ENCODE assay signal across 13 mouse cellular contexts in genomic region chr11:63665268-63665934, GRCm38 (mm10).
"Had no signal": no experiment of that assay in that cellular context is flagged by ENCODE, and none has a peak within 500 bp of the region (broad histone marks: within the 10 kb centered on the region; RNA-seq: fewer than 3 reads in every experiment).

No protein-coding gene starts in this region.

- H3K4me3 ChIP-seq: left cerebral cortex, adult 2 months; liver, embryonic 13.5 days; lung, embryonic 15.5 days; megakaryocyte, embryonic 14.5 days; midbrain, embryonic 12.5 days had no signal

- DNase-seq: kidney, adult 8-10 months; liver; liver, embryonic 13.5 days; liver, postnatal 0 days; lung, postnatal 14 days; thymus, adult 18-20 months; thymus, postnatal 14 days had no signal

- H3K9ac ChIP-seq: liver, embryonic 13.5 days; liver, postnatal 0 days; lung, embryonic 15.5 days; midbrain, embryonic 12.5 days had no signal

- H3K27ac ChIP-seq: left cerebral cortex, adult 2 months; liver, embryonic 13.5 days; lung, embryonic 15.5 days; macrophage; midbrain, embryonic 12.5 days had no signal

- H3K36me3 ChIP-seq: liver, embryonic 13.5 days; lung, embryonic 15.5 days; midbrain, embryonic 12.5 days had no signal

- H3K4me1 ChIP-seq: liver, embryonic 13.5 days; lung, embryonic 15.5 days; megakaryocyte, embryonic 14.5 days; midbrain, embryonic 12.5 days had no signal

- H3K4me2 ChIP-seq: liver, embryonic 13.5 days; lung, embryonic 15.5 days; midbrain, embryonic 12.5 days had no signal

- H3K27me3 ChIP-seq: liver, embryonic 13.5 days; lung, embryonic 15.5 days; megakaryocyte, embryonic 14.5 days; midbrain, embryonic 12.5 days had no signal

- H3K9me3 ChIP-seq: liver, embryonic 13.5 days; lung, embryonic 15.5 days; midbrain, embryonic 12.5 days had no signal

- ATAC-seq: intestine, postnatal 0 days; liver, postnatal 0 days had no signal
